Mouse (Mus musculus): ENCODE data around the gene Btbd35f27. TPM values are rescaled to one million over a fixed set of nuclear protein-coding genes. Genes with fewer than 3 reads are reported as not detected.

Gene Btbd35f27
- not detected in 2 replicates for polyA plus RNA-seq (2012; rRNA removed)

GRCm38 (mm10) chrX:4951835-4952234 lies at the start of gene Btbd35f27:
Btbd35f27 (plus strand) TSS chrX:4952135.

Other genes with a start within 250 kb of the Btbd35f27 start
- gene Btbd35f4, start 151.6 kb upstream of the Btbd35f27 start, polyA plus RNA-seq (2012; rRNA removed), result not detected in 2 replicates

All from stomach, adult 2 months (tissue).